Mouse (Mus musculus): ENCODE measurements around the gene Bach2. TPM values are rescaled to one million over a fixed set of nuclear protein-coding genes. Genes with fewer than 3 reads are reported as not detected.

Bach2 gene
- total and polyA plus RNA-seq, 2 experiments from 2014 or later: 11.7 to 15.9 TPM

GRCm38 (mm10) chr4:32330584-32331314 is 92.1 kb downstream of the Bach2 start:
- Histone ChIP-seq H3K27me3 (ENCODE audit: insufficient read depth, low read length) (no peaks in the 10 kb centered on the region), H3K4me3 (ENCODE audit: low read depth, low read length) (no peak overlapping the region), H3K9ac (replicated peaks; ENCODE audit: low read length, poor library complexity, severe bottlenecking) (no peak overlapping the region), H3K27ac (ENCODE audit: low read depth, low read length) (no peak overlapping the region), H3K4me1 (ENCODE audit: insufficient read depth, low read length) (peaks cover 18% of the 10 kb centered on the region), H3K4me2 (ENCODE audit: low read depth, low read length, poor library complexity, severe bottlenecking) (no peak overlapping the region), H3K9me3 (ENCODE audit: low read length) (no peaks in the 10 kb centered on the region), H3K36me3 (ENCODE audit: insufficient read depth, low read length) (no peaks in the 10 kb centered on the region)
- TF ChIP-seq CTCF (IDR thresholded peaks at IDR 0.05): no peak
- WGBS: 78% methylated on average over 8 of the region's 8 CpGs
- ATAC-seq (ENCODE audit: low FRiP score) (no peak), DNase-seq (ENCODE audit: low spot score) (no peak)

- H3K4me2 ChIP-seq (ENCODE audit: low read depth, low read length, poor library complexity, severe bottlenecking): no peak overlapping the region
- 91% methylated on average over 12 of the region's 12 CpGs for WGBS
- no peaks in the 10 kb centered on the region for H3K9me3 ChIP-seq (ENCODE audit: low read length)
- H3K4me3 ChIP-seq (ENCODE audit: low read depth, low read length): no peak overlapping the region
- DNase-seq (ENCODE audit: low spot score) (no peak), ATAC-seq (ENCODE audit: low FRiP score) (no peak)
- no peak overlapping the region for H3K27ac ChIP-seq (ENCODE audit: low read depth, low read length)
- H3K27me3 ChIP-seq (ENCODE audit: insufficient read depth, low read length): no peaks in the 10 kb centered on the region
- no peak overlapping the region for H3K9ac ChIP-seq (replicated peaks; ENCODE audit: low read length, poor library complexity, severe bottlenecking)
- peaks cover 5% of the 10 kb centered on the region for H3K4me1 ChIP-seq (ENCODE audit: insufficient read depth, low read length)
- no peak for TF ChIP-seq CTCF (IDR thresholded peaks at IDR 0.05)
- H3K36me3 ChIP-seq (ENCODE audit: insufficient read depth, low read length): no peaks in the 10 kb centered on the region
Measured at GRCm38 (mm10) chr4:32332028-32332427, 93.4 kb downstream of the Bach2 start.

DNA sequence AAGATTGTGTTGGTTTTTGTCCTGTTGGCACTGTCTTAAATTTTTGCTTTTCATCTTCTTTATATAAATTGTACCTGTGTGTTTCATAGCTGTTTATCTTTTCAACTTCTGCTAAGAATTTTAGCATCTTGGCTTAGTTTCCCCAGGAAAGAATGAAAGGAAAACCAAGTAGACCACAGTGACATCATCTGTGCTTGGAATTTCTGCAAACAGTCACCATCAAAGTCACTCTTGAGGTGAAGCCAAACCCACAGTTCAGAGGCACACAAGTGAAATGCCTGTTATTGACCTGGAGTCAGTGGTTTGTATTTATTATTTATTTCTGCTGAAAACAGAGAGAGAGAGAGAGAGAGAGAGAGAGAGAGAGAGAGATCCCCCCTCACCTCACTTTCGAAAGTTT is 95.5 kb downstream of the Bach2 start:
- WGBS: 95% methylated on average over 1 of the region's 1 CpGs
- Histone ChIP-seq H3K4me1 (ENCODE audit: insufficient read depth, low read length) (no peaks in the 10 kb centered on the region), H3K9me3 (ENCODE audit: low read length) (no peaks in the 10 kb centered on the region), H3K27me3 (ENCODE audit: insufficient read depth, low read length) (no peaks in the 10 kb centered on the region), H3K36me3 (ENCODE audit: insufficient read depth, low read length) (no peaks in the 10 kb centered on the region), H3K27ac (ENCODE audit: low read depth, low read length) (no peak overlapping the region), H3K4me3 (ENCODE audit: low read depth, low read length) (no peak overlapping the region), H3K9ac (replicated peaks; ENCODE audit: low read length, poor library complexity, severe bottlenecking) (no peak overlapping the region), H3K4me2 (ENCODE audit: low read depth, low read length, poor library complexity, severe bottlenecking) (no peak overlapping the region)
- no peak for DNase-seq (ENCODE audit: low spot score)
- ATAC-seq (ENCODE audit: low FRiP score): no peak
- no peak for TF ChIP-seq CTCF (IDR thresholded peaks at IDR 0.05)

- 94% methylated on average over 5 of the region's 5 CpGs for WGBS
- ATAC-seq (ENCODE audit: low FRiP score): no peak
- H3K27ac ChIP-seq (ENCODE audit: low read depth, low read length): no peak overlapping the region
Measured at GRCm38 (mm10) chr4:32334765-32335164, 96.2 kb downstream of the Bach2 start.

DNA sequence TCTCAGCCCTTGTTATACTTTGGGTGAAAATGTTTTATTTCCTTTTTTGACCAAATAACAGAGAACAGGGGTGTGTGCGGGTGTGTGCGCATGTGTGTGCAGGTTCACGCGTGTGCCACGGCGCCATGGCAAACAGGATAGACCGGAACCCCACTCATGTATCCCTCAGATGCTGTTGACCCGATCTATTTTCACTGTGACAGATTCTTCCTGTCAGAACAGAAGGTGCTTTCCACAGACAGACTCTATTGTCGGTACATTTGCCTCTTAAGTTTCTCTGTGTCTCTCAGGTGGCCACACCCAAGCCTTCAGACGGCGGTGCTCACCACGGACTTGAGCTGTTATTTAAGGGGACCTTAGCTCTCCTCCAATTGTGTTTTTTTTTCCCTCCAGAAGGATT is 97.1 kb downstream of the Bach2 start:
- H3K27me3 ChIP-seq (ENCODE audit: insufficient read depth, low read length): no peaks in the 10 kb centered on the region
- TF ChIP-seq CTCF (IDR thresholded peaks at IDR 0.05): no peak
- ATAC-seq (ENCODE audit: low FRiP score) (no peak), DNase-seq (ENCODE audit: low spot score) (no peak)
- H3K9ac ChIP-seq (replicated peaks; ENCODE audit: low read length, poor library complexity, severe bottlenecking): no peak overlapping the region
- H3K4me3 ChIP-seq (ENCODE audit: low read depth, low read length): no peak overlapping the region
- H3K4me2 ChIP-seq (ENCODE audit: low read depth, low read length, poor library complexity, severe bottlenecking): no peak overlapping the region
- H3K9me3 ChIP-seq (ENCODE audit: low read length): no peaks in the 10 kb centered on the region
- no peaks in the 10 kb centered on the region for H3K36me3 ChIP-seq (ENCODE audit: insufficient read depth, low read length)
- 89% methylated on average over 12 of the region's 12 CpGs for WGBS
- no peaks in the 10 kb centered on the region for H3K4me1 ChIP-seq (ENCODE audit: insufficient read depth, low read length)
- no peak overlapping the region for H3K27ac ChIP-seq (ENCODE audit: low read depth, low read length)

More at GRCm38 (mm10) chr4:32334765-32335164, 96.2 kb downstream of the Bach2 start:
- Histone ChIP-seq H3K9me3 (ENCODE audit: low read length) (no peaks in the 10 kb centered on the region), H3K9ac (replicated peaks; ENCODE audit: low read length, poor library complexity, severe bottlenecking) (no peak overlapping the region), H3K4me1 (ENCODE audit: insufficient read depth, low read length) (no peaks in the 10 kb centered on the region), H3K4me2 (ENCODE audit: low read depth, low read length, poor library complexity, severe bottlenecking) (no peak overlapping the region), H3K36me3 (ENCODE audit: insufficient read depth, low read length) (no peaks in the 10 kb centered on the region), H3K27me3 (ENCODE audit: insufficient read depth, low read length) (no peaks in the 10 kb centered on the region), H3K4me3 (ENCODE audit: low read depth, low read length) (no peak overlapping the region)
- no peak for TF ChIP-seq CTCF (IDR thresholded peaks at IDR 0.05)
- DNase-seq (ENCODE audit: low spot score): no peak

DNA sequence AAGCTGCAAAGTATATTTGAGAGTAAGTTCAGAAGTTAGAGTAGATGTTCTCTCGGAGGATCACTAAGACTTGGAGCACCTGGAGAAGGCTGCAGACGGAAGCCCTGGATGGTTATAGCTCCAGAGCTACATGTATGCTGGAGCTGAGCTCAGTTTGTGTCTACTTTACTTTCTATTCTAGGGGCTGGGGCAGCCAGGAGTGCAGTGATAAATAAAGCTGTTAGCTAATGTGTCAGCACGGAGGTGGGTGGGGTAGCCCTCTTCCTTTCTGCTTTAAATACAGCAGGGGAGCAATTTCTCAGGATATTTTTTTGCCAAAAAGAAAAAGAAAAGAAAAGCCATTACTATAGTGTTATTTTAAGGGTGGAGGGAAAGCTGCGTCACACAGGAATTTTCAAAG is 98.0 kb downstream of the Bach2 start:
- H3K36me3 ChIP-seq (ENCODE audit: insufficient read depth, low read length): no peaks in the 10 kb centered on the region
- H3K4me2 ChIP-seq (ENCODE audit: low read depth, low read length, poor library complexity, severe bottlenecking): no peak overlapping the region
- DNase-seq (ENCODE audit: low spot score): no peak
- no peaks in the 10 kb centered on the region for H3K9me3 ChIP-seq (ENCODE audit: low read length)
- WGBS: 70% methylated on average over 4 of the region's 4 CpGs
- no peak for TF ChIP-seq CTCF (IDR thresholded peaks at IDR 0.05)
- no peak overlapping the region for H3K27ac ChIP-seq (ENCODE audit: low read depth, low read length)
- no peak overlapping the region for H3K9ac ChIP-seq (replicated peaks; ENCODE audit: low read length, poor library complexity, severe bottlenecking)
- no peaks in the 10 kb centered on the region for H3K27me3 ChIP-seq (ENCODE audit: insufficient read depth, low read length)
- ATAC-seq (ENCODE audit: low FRiP score): no peak
- no peaks in the 10 kb centered on the region for H3K4me1 ChIP-seq (ENCODE audit: insufficient read depth, low read length)
- H3K4me3 ChIP-seq (ENCODE audit: low read depth, low read length): no peak overlapping the region

Measured in midbrain, postnatal 0 days (tissue).